Comparison of ENCODE assay signal across 24 mouse cellular contexts in the genomic region with DNA sequence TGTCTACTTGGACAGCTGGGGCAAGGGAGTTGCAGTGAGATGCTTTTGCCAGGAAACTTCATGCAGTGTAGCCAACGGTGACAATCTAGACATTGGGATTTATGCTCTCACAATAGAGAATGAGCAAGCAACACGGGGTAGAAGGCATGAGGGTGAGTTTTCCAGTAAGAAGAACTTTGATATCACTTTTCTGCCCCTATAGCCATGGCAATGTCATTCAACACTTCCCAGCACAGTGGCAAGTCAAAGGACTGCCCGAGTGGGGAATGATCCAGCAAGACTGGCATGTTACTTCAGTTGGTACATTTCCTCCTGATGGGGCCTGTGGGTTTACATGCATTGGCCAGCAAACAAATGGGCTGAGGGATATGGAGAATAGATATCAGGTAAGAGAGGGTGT.
DNase-seq lines count a peak whose midpoint lies in the region; ATAC-seq and TF ChIP-seq lines count a peak whose summit lies in the region.
"Had no signal": no experiment of that assay in that cellular context is flagged by ENCODE, and none has a peak within 500 bp of the region (broad histone marks: within the 10 kb centered on the region; RNA-seq: fewer than 3 reads in every experiment).

No protein-coding gene starts in this region.

- WGBS in kidney, embryonic 15.5 days = 32% methylated on average over 3 of the region's 3 CpGs
- WGBS in kidney, postnatal 0 days = 28% methylated on average over 3 of the region's 3 CpGs
- WGBS in kidney, adult 2 months = 42% methylated on average over 3 of the region's 3 CpGs

- TF ChIP-seq CTCF in kidney, postnatal 0 days (IDR thresholded peaks at IDR 0.05; ENCODE audit: low read depth) = no peak
- TF ChIP-seq CTCF in kidney, adult 2 months (conservative IDR thresholded peaks at IDR 0.05; ENCODE audit: insufficient read depth, insufficient read length, low read depth, low read length) = no peak

- TF ChIP-seq POLR2A in kidney, adult 2 months (IDR thresholded peaks at IDR 0.05; ENCODE audit: low read depth, low read length) = no peak

- H3K4me1 ChIP-seq in kidney, embryonic 15.5 days = no peaks in the 10 kb centered on the region
- no peaks in the 10 kb centered on the region for H3K4me1 ChIP-seq in kidney, postnatal 0 days (replicated peaks; ENCODE audit: insufficient read depth, low read length)
- no peaks in the 10 kb centered on the region for H3K4me1 ChIP-seq in kidney, adult 2 months (ENCODE audit: control insufficient read depth, insufficient read depth, low read length)
- H3K4me1 ChIP-seq: embryonic facial prominence, embryonic 12.5 days; forebrain, embryonic 13.5 days; forebrain, embryonic 15.5 days had no signal

- no peaks in the 10 kb centered on the region for H3K27me3 ChIP-seq in kidney, embryonic 15.5 days
- H3K27me3 ChIP-seq in kidney, postnatal 0 days (ENCODE audit: insufficient read depth, low read length) = no peaks in the 10 kb centered on the region
- H3K27me3 ChIP-seq in kidney, adult 2 months (replicated peaks; ENCODE audit: control insufficient read depth, insufficient read depth, low read length) = no peaks in the 10 kb centered on the region
- H3K27me3 ChIP-seq: CH12.LX; embryonic facial prominence, embryonic 12.5 days; forebrain, embryonic 13.5 days; forebrain, embryonic 15.5 days; Patski had no signal

- no peak overlapping the region for H3K4me2 ChIP-seq in kidney, embryonic 15.5 days
- no peak overlapping the region for H3K4me2 ChIP-seq in kidney, postnatal 0 days (ENCODE audit: low read length)
- H3K4me2 ChIP-seq: embryonic facial prominence, embryonic 12.5 days; forebrain, embryonic 13.5 days; forebrain, embryonic 15.5 days had no signal

- no peaks in the 10 kb centered on the region for H3K9me3 ChIP-seq in kidney, embryonic 15.5 days (replicated peaks)
- H3K9me3 ChIP-seq in kidney, postnatal 0 days (replicated peaks; ENCODE audit: low read length) = no peaks in the 10 kb centered on the region
- H3K9me3 ChIP-seq: embryonic facial prominence, embryonic 10.5 days; embryonic facial prominence, embryonic 12.5 days; forebrain, embryonic 13.5 days; forebrain, embryonic 15.5 days; G1E had no signal

- no peak overlapping the region for H3K4me3 ChIP-seq in kidney, embryonic 15.5 days (replicated peaks)
- H3K4me3 ChIP-seq in kidney, postnatal 0 days (replicated peaks; ENCODE audit: low read depth, low read length) = no peak overlapping the region
- no peak overlapping the region for H3K4me3 ChIP-seq in kidney, adult 2 months (ENCODE audit: insufficient read depth, low read depth, low read length)
- H3K4me3 ChIP-seq: embryonic facial prominence, embryonic 10.5 days; embryonic facial prominence, embryonic 12.5 days; forebrain, embryonic 13.5 days; forebrain, embryonic 15.5 days had no signal

- H3K27ac ChIP-seq in kidney, embryonic 15.5 days = no peak overlapping the region
- no peak overlapping the region for H3K27ac ChIP-seq in kidney, postnatal 0 days
- H3K27ac ChIP-seq in kidney, adult 2 months (ENCODE audit: insufficient read depth, low read depth, low read length) = no peak overlapping the region
- H3K27ac ChIP-seq: embryonic facial prominence, embryonic 10.5 days; embryonic facial prominence, embryonic 12.5 days; forebrain, embryonic 13.5 days; forebrain, embryonic 15.5 days had no signal

- no peaks in the 10 kb centered on the region for H3K36me3 ChIP-seq in kidney, embryonic 15.5 days
- no peaks in the 10 kb centered on the region for H3K36me3 ChIP-seq in kidney, postnatal 0 days (ENCODE audit: insufficient read depth, low read length)
- no peaks in the 10 kb centered on the region for H3K36me3 ChIP-seq in kidney, adult 2 months (ENCODE audit: control insufficient read depth, insufficient read depth, low read length)
- H3K36me3 ChIP-seq: embryonic facial prominence, embryonic 10.5 days; embryonic facial prominence, embryonic 12.5 days; forebrain, embryonic 15.5 days; G1E had no signal

- no peak overlapping the region for H3K9ac ChIP-seq in kidney, embryonic 15.5 days
- H3K9ac ChIP-seq in kidney, postnatal 0 days (ENCODE audit: low read depth, low read length) = no peak overlapping the region
- H3K9ac ChIP-seq: embryonic facial prominence, embryonic 12.5 days; forebrain, embryonic 13.5 days; forebrain, embryonic 15.5 days had no signal

- peak; percentile 62; the same call in 1 of the 2 replicates for ATAC-seq in kidney, embryonic 15.5 days (replicated peaks; ENCODE audit: low FRiP score)
- no peak for ATAC-seq in kidney, postnatal 0 days (replicated peaks; ENCODE audit: low FRiP score, low read depth)
- ATAC-seq: activated CD4-positive, CD25-positive, alpha-beta regulatory T cell, adult 4 months; CD4-positive, CD25-positive, alpha-beta regulatory T cell, adult 4 months; forebrain, embryonic 13.5 days; forebrain, embryonic 15.5 days; Patski had no signal

- DNase-seq in heart, adult 11 months = peak; percentile 45
- no peak for DNase-seq in heart, adult 9 months (ENCODE audit: low spot score in 2 of 2)
- no peak for DNase-seq in kidney, postnatal 10 days
- peak; percentile 48 for DNase-seq in kidney, postnatal 0 days (ENCODE audit: low spot score)
- no peak for DNase-seq in kidney, adult 2 months
- DNase-seq: adrenal gland, adult 8-10 months; adrenal gland, postnatal 14 days; adrenal gland, postnatal 36 days; B cell, adult 2 months; cerebellum, adult 11-12 months; cerebellum, adult 2 months; cerebellum, adult 9-10 months; cerebellum, postnatal 10 days; cerebellum, postnatal 25 days had no signal

Comparison
In these comparisons a context has a peak if more than half of its experiments do, and no peak if none do; other contexts are left out.
1. DNase-seq: peak in heart, adult 11 months (single experiment) and kidney, postnatal 0 days (single experiment); none in heart, adult 9 months (0 of 2), kidney, postnatal 10 days (single experiment) and kidney, adult 2 months (single experiment).